Mouse (Mus musculus) lung, postnatal 36 days (tissue): ENCODE measurements around the gene Gm21586.
"Not testable (repeated sequence)": the region's sequence is repeated elsewhere in the genome, so short reads cannot be mapped to it uniquely, and the experiment has no call there.

ENCODE experiments used
- DNase-seq: peaks from one replicate; pipeline ENCODE4 v3.0.0; 2022; ENCODE audit warnings: mixed read lengths

Gm21586 gene

DNA sequence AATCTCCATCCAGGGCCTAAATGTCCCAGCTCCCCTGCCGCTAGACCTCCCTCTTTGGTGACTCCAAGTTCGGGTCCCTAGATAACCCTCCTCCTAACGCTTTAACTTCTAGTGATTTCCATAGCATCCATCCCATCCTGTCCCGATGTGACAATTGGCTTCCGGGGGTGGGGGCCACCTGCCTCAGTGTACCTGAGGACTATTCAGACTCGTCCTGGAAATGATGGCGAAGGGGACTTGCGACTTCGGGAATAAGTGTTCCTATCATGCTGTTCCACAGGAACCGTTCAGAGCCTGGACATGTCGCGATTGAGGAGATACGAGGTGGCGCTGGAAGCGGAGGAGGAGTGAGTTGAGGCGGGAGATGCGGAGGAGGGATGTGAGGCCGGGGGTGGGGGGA lies at the start of gene Gm21586:
Gene Gm21586, plus strand, starts transcription at position 301 of the 400 bp plus-strand sequence.
- DNase-seq = not testable (repeated sequence)

DNA sequence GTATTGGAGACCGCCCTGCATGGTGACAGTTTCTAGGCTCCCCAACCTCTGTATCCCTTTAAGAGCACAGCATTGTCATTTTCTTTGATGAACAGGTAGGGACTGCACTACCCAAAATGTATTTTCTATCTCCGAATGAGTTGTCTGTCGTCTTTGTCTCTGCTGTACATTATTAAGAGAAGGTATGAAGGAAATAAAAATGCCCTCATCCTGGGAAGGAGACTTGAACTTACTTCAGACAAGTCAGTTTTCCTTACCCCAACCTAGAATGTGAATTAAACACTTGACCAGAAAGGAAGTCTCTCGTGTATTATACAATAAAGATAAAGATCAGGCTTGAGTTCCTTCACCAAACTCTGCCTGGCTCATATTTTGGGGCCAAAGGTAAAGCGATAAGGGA lies 27.3 kb downstream of the Gm21586 start, which contains the start of gene Gm2163:
Gene Gm2163, plus strand, starts transcription at position 301 of the 400 bp plus-strand sequence.
- not testable (repeated sequence) for DNase-seq
